Mouse (Mus musculus): ENCODE data around the gene Bicc1. TPM values are rescaled to one million over a fixed set of nuclear protein-coding genes. Genes with fewer than 3 reads are reported as not detected.

Bicc1 gene
- polyA plus RNA-seq, 1 experiment, result 2.1 TPM

GRCm38 (mm10) chr10:71078856-71079255 lies 80.6 kb downstream of the Bicc1 start:
- WGBS, result 94% methylated on average over 5 of the region's 5 CpGs
- DNase-seq (ENCODE audit: low read depth, low spot score), result no peak

GRCm38 (mm10) chr10:71065009-71065408 lies 94.5 kb downstream of the Bicc1 start:
- DNase-seq (ENCODE audit: low read depth, low spot score), result no peak
- 79% methylated on average over 4 of the region's 4 CpGs for WGBS

- 96% methylated on average over 6 of the region's 6 CpGs for WGBS
- no peak for DNase-seq (ENCODE audit: low read depth, low spot score)
Measured at GRCm38 (mm10) chr10:71064576-71064975, 94.9 kb downstream of the Bicc1 start.

- 26% methylated on average over 6 of the region's 6 CpGs for WGBS
- no peak for DNase-seq (ENCODE audit: low read depth, low spot score)
Measured at GRCm38 (mm10) chr10:71062151-71062550, 97.3 kb downstream of the Bicc1 start.

GRCm38 (mm10) chr10:71060269-71060668 lies 99.2 kb downstream of the Bicc1 start:
- DNase-seq (ENCODE audit: low read depth, low spot score), result no peak
- WGBS, result 85% methylated on average over 2 of the region's 2 CpGs

GRCm38 (mm10) chr10:71058616-71059247 lies 100.8 kb downstream of the Bicc1 start:
- DNase-seq (ENCODE audit: low read depth, low spot score), result peak; percentile 36
- WGBS, result 6% methylated on average over 14 of the region's 14 CpGs

- no peak for DNase-seq (ENCODE audit: low read depth, low spot score)
- 77% methylated on average over 5 of the region's 5 CpGs for WGBS
Measured at GRCm38 (mm10) chr10:71058070-71058469, 101.4 kb downstream of the Bicc1 start.

GRCm38 (mm10) chr10:71052748-71053147 lies 106.8 kb downstream of the Bicc1 start:
- DNase-seq (ENCODE audit: low read depth, low spot score), result no peak

GRCm38 (mm10) chr10:71052208-71052607 lies 107.3 kb downstream of the Bicc1 start:
- 54% methylated on average over 7 of the region's 7 CpGs for WGBS
- DNase-seq (ENCODE audit: low read depth, low spot score), result no peak

More at GRCm38 (mm10) chr10:71052748-71053147, 106.8 kb downstream of the Bicc1 start:
- 73% methylated on average over 9 of the region's 9 CpGs for WGBS

GRCm38 (mm10) chr10:71050722-71051333 lies 108.7 kb downstream of the Bicc1 start:
- no peak for DNase-seq (ENCODE audit: low read depth, low spot score)
- WGBS, result 36% methylated on average over 10 of the region's 10 CpGs

- WGBS, result 85% methylated on average over 17 of the region's 17 CpGs
- no peak for DNase-seq (ENCODE audit: low read depth, low spot score)
Measured at GRCm38 (mm10) chr10:71049294-71049693, 110.2 kb downstream of the Bicc1 start.

GRCm38 (mm10) chr10:71044410-71044809 lies 115.1 kb downstream of the Bicc1 start:
- WGBS, result 93% methylated on average over 1 of the region's 1 CpGs

GRCm38 (mm10) chr10:71041874-71042273 lies 117.6 kb downstream of the Bicc1 start:
- 62% methylated on average over 4 of the region's 4 CpGs for WGBS
- no peak for DNase-seq (ENCODE audit: low read depth, low spot score)

More at GRCm38 (mm10) chr10:71044410-71044809, 115.1 kb downstream of the Bicc1 start:
- DNase-seq (ENCODE audit: low read depth, low spot score), result no peak

- 73% methylated on average over 7 of the region's 7 CpGs for WGBS
Measured at GRCm38 (mm10) chr10:71036484-71036883, 123.0 kb downstream of the Bicc1 start.

GRCm38 (mm10) chr10:71028996-71029395 lies 130.5 kb downstream of the Bicc1 start:
- 67% methylated on average over 4 of the region's 4 CpGs for WGBS
- no peak for DNase-seq (ENCODE audit: low read depth, low spot score)

More at GRCm38 (mm10) chr10:71036484-71036883, 123.0 kb downstream of the Bicc1 start:
- DNase-seq (ENCODE audit: low read depth, low spot score), result no peak

GRCm38 (mm10) chr10:71028066-71028844 lies 131.2 kb downstream of the Bicc1 start:
- no peak for DNase-seq (ENCODE audit: low read depth, low spot score)
- WGBS, result 63% methylated on average over 14 of the region's 14 CpGs

- WGBS, result 55% methylated on average over 18 of the region's 18 CpGs
- no peak for DNase-seq (ENCODE audit: low read depth, low spot score)
Measured at GRCm38 (mm10) chr10:71025131-71025894, 134.2 kb downstream of the Bicc1 start.

GRCm38 (mm10) chr10:71024681-71025080 lies 134.8 kb downstream of the Bicc1 start:
- WGBS, result 55% methylated on average over 9 of the region's 9 CpGs
- no peak for DNase-seq (ENCODE audit: low read depth, low spot score)

GRCm38 (mm10) chr10:71023471-71023870 lies 136.0 kb downstream of the Bicc1 start:
- no peak for DNase-seq (ENCODE audit: low read depth, low spot score)
- WGBS, result 59% methylated on average over 3 of the region's 3 CpGs

- no peak for DNase-seq (ENCODE audit: low read depth, low spot score)
- WGBS, result 87% methylated on average over 5 of the region's 5 CpGs
Measured at GRCm38 (mm10) chr10:71020459-71020858, 139.0 kb downstream of the Bicc1 start.

Measured in large intestine, adult 2 months (tissue).